Mouse (Mus musculus) retina, postnatal 7 days (tissue): ENCODE results near the gene Apom.

Experiments
- DNase-seq: peaks from one replicate; pipeline ENCODE4 v3.0.0-alpha.2; 2012; ENCODE audit warnings: low read depth, low spot score

Gene Apom

GRCm38 (mm10) chr17:35158850-35159593 is 27.2 kb upstream of the Apom start:
- DNase-seq, result no peak

GRCm38 (mm10) chr17:35157661-35158175 is 25.9 kb upstream of the Apom start:
- DNase-seq, result no peak

- DNase-seq, result no peak
Measured at GRCm38 (mm10) chr17:35157254-35157653, 25.4 kb upstream of the Apom start.

GRCm38 (mm10) chr17:35156461-35157200 is 24.8 kb upstream of the Apom start:
- no peak for DNase-seq

- no peak for DNase-seq
Measured at GRCm38 (mm10) chr17:35155451-35155850, 23.6 kb upstream of the Apom start.

- DNase-seq, result no peak
Measured at GRCm38 (mm10) chr17:35154616-35155015, 22.8 kb upstream of the Apom start.

- DNase-seq, result no peak
Measured at GRCm38 (mm10) chr17:35153931-35154330, 22.1 kb upstream of the Apom start.

- no peak for DNase-seq
Measured at GRCm38 (mm10) chr17:35153077-35153476, 21.2 kb upstream of the Apom start.

- no peak for DNase-seq
Measured at GRCm38 (mm10) chr17:35152121-35152520, 20.3 kb upstream of the Apom start.

- DNase-seq, result no peak
Measured at GRCm38 (mm10) chr17:35147922-35148639, 16.2 kb upstream of the Apom start.

- DNase-seq, result no peak
Measured at GRCm38 (mm10) chr17:35147348-35147747, 15.5 kb upstream of the Apom start.

- DNase-seq, result no peak
Measured at GRCm38 (mm10) chr17:35146139-35146538, 14.3 kb upstream of the Apom start.

- no peak for DNase-seq
Measured at GRCm38 (mm10) chr17:35141971-35142370, 10.1 kb upstream of the Apom start.

GRCm38 (mm10) chr17:35140490-35140996 is 8.7 kb upstream of the Apom start:
- no peak for DNase-seq

GRCm38 (mm10) chr17:35139269-35139668 is 7.4 kb upstream of the Apom start:
- DNase-seq, result no peak

GRCm38 (mm10) chr17:35135591-35136320 is 3.9 kb upstream of the Apom start:
- DNase-seq, result no peak

- peak; percentile 93 for DNase-seq
Measured at GRCm38 (mm10) chr17:35134801-35135590, 3.1 kb upstream of the Apom start, which contains the start of gene Bag6. Gene Bag6, plus strand, starts transcription at chr17:35135178.

GRCm38 (mm10) chr17:35133517-35133916 is 1.7 kb upstream of the Apom start:
- DNase-seq, result no peak

- no peak for DNase-seq
Measured at GRCm38 (mm10) chr17:35132174-35132560, 317 bp upstream of the Apom start.

- no peak for DNase-seq
Measured at GRCm38 (mm10) chr17:35131038-35131437, 812 bp downstream of the Apom start.
